Mouse (Mus musculus) spleen, adult 18-20 months (tissue): ENCODE measurements around the gene Dab2ip.

Experiments used
- DNase-seq, 2 experiments: peaks; one replicate each; pipeline ENCODE4 v3.0.0; 2022; ENCODE audit warnings: mixed read lengths in 2 of 2

The Dab2ip gene

DNA sequence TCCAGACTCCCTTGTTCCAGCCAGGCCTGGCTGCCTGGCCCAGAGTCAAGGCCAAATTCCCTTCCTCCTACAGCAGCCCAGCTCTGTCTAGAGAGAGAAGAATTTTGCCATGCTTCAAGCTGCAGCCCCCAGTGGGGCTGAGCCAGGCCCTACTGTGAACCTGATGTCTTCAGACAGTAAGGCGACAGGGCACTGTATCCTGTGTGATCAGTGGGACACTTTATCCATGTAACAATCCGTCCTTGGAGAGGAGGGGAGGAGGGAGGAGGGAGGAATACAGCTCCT is 1.4 kb downstream of the Dab2ip start:
- DNase-seq: no peak

DNA sequence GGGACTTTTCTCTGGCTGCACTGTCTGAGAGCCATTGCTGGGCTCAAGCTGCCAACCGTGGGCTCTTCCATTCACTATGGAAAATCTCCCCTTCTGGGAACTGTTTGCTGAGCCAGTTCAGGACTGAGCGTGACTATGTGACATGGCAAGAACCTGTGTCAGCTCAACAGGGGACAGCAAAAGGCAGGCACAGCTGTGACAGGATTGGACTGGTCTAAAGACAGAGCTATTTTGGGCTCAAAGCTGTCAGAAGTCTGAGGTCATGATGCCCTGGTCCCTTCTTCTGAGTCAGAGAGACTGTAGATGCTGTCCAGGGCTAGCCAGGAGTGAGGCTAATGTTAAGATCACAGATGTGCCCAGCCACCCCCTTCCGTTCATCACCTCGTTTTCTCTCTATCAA is 5.7 kb downstream of the Dab2ip start:
- no peak for DNase-seq

DNA sequence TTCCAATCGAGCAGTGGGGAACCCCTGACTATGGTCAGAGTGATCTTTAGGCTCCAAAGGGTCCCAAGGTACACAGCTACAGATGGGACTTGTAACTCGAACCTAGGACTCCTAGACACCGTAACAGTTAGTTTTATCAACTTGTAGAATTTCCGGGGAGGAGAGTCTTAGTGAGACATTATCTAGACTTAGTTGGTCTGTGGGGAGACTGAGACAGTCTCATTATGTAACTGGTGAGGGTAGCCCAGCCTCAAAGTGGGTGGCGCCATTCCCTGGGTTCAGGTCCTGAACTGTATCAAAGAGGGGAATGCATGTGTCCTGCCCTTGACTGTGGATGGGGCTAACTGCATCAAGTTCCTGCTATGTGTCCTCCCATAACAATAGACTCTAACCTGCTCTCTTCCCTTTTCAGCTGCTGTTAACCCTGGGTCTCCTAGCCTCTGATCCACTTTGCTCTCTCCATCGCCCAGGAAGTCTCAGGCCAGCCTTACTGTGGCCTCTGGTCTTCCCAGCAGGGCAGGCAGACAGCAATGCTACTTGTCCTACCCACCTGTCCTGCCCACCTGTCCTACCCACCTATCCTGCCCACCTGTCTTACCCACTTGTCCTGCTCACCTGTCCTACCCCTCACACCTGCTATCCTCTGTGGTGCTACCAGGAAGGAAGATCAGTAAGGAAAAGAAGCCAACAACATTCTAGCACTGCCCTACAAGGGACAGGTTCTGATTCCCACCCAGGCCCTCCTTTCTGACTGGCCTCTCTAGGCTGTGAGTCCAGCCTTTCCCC is 7.2 kb downstream of the Dab2ip start:
- no peak for DNase-seq

DNA sequence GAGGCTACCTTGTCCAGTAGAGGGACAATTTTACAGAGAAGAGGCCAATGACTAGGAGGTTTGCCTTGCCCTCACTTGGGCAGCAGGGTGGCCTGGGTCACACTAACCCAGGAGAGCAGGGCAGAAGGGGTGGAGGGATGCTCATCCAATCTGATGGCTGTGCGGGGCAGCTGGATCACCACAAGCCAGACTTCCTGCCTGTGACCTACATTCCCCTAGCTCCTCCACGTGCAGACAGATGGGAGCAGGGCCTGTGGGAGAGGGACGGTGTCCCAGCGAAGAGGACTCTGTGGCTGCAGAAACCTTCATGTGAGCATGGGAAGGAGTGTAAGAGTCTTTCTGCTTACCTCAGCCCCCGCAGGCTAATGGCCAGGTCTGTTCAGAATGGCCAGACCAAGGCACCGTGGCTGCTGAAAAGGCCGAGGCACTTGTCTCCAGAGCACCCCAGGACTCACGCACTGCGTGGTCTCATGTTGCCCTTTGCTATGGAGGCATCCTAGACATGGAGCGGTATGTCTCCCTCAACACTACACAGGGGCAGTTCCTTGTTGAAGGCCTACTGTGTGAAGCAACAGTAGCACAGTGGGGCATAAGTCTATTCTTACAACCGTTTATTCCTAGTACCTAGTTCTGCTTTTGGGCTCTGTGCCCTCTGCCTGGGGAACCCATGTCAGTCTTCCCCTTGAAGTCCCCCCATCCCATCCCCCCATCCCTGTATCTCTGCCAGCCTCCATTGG is 9.1 kb downstream of the Dab2ip start:
- DNase-seq: no peak

DNA sequence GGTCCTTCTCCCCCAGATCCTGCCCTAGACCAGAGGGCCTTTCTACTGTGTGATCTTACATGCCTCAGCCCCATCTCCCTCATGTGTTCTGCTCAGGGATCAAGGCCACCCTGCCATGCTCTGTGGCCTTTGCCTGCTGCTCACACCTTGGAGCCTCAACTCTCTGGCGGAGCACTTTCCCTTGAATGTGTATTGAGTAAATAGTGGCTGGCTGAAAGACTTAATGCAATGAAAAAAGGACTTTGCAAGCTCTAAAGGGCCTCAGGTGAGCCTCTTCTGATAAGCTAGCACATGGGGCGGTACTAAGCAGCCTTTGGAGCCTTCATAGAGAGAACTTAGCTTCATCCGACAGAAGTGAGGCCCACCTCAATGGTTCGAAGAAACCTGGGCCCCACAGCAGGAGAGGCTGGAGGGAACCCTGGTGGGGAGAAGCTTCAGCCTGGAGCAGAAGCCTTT is 9.7 kb downstream of the Dab2ip start:
- no peak for DNase-seq

DNA sequence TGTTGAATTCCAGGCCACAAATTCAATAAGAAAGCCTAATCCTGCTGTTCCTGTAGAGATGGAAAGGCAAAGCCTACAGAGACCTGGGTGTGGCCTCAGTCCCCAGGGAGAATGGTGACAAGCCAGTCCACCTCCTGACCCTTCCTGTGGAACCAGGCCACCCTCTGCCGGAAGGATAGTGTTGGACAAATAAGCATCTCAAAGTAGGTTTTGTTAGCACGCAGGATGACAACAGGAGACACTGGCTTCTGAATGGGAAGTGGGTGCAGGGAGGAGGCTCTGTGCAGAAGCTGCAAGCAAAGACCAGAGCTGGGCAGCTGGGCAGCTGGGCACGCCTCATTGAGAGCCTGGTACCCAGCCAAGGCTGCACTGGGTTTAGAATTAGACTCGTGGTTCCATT is 12.7 kb downstream of the Dab2ip start:
- DNase-seq: no peak

DNA sequence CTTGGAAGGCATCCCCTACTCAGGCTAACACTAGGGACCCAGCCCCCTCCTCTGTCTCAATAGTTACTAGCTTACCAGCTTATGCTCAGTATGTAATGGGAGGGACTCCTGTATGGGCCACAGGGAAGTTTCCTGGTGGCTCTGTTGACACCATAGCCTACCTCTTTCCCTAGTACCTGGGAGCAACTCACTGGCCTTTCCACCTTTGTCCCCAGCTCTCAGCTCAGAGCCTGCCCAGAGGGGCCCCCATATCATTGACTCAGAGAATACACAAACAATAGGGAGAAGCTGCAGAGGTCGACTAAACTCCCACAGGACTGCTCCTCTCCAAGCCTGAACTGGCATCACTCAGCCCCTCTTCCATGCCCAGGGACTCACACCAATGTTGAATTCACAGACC is 16.6 kb downstream of the Dab2ip start:
- no peak for DNase-seq

DNA sequence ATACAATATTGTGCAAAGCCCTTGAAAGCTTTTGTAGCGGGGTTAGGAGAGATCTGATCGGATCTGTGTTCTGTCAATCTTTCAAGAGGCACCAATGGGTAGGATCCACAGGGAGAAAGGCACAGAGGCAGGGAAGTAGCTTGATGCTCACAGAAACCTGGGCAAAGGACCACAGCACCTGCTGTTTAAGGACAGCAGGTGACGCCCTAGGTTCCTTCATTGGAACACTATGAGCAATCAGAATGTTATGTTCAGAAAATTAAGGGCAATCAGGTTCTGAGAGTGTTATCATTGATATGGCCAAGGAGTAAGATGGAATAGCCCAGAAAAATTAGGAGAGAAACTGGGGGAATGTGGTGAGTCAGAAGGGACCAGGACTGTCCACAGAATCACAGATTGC is 18.6 kb downstream of the Dab2ip start:
- no peak for DNase-seq

DNA sequence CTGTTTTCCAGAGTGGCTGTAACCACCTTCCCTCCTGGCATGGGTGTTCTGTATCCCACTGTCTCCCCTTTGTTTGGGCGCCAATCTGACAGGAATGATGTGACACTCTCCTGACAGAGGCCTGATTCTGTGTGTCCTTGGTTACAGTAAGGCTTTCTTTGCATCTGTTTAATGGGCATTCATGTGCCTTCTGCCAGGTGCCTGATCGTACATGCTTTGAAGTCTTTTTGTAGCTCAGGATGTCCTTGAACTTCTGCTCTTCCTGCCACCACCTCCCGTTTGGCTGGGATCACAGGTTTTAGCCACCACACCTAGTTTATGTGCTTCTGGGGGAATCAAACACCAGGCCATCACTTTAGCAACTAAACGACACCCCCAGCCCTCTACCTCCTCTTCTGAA is 22.0 kb downstream of the Dab2ip start:
- no peak for DNase-seq

DNA sequence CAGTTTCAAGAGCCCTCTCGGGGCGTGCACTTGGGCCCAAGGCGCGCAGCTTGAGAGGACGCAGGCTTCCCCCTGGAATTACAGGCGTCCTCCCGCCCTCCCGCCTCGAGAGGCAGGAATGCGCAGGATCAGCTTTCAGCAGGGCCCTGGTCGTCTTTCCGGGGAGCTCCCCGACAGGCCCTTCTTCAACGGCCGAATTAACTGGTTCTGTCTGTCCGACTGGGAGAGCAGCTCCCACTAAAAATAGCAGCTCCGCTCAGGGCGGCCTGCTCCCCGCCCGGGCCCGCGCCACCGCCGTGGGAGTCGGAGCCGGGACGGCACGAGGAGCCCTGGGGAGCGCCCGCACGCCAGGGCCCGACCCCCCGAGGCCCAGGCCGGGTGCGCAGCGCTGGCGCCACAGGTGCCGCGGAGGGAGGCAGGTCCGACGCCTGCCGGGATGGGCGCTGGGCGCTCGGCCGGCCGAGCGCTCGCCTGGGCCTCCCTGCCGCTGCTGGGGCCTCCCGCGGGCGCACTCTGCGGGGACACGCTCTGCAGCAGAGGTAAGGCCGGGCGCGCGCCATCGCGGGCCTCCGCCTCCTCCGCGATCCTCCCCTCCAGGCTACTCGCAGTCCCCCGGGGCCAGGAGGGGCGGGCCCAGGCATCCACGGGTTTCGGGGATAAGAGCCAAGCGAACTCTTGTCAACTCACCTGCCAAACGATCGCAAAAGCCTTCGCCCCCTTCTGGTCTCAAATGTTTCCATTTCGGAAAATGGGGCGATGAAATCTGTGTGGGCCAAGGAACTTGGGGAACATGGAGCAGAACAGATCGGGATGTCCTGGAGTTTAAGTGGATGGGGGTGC is 23.7 kb downstream of the Dab2ip start:
- peak in 1 of 2 experiments; percentile 14 for DNase-seq

DNA sequence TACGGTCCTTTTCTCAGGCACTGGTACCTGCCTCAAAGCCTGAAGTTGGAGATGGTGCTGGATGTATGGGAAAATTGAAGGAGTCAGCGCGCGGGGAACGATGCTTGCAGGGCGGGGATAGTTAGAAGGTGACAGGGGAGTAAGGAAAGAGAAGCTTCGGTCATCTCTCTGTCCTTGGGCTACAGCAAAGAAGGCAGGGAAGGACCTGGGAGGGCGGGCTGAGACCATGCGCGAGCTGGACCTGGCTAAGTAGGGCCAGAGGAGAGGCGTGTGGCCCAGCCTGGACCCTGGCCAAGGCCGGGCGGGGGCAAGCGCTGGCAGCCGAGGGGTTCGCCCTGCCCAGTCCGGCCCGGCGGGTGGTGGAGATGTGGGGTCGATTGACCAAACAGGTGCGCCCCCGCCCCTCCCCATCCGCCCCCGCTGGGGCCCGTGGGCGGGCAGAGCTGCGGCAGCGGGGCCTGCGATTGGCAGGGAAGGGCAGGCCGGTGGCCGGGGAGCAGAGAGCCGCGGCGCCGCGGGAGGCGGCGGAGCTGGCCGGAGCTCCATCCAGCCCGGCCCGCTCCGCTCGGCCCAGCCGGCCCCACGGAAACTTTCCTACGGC is 24.4 kb downstream of the Dab2ip start:
- DNase-seq: peak in 1 of 2 experiments; percentile 22

DNA sequence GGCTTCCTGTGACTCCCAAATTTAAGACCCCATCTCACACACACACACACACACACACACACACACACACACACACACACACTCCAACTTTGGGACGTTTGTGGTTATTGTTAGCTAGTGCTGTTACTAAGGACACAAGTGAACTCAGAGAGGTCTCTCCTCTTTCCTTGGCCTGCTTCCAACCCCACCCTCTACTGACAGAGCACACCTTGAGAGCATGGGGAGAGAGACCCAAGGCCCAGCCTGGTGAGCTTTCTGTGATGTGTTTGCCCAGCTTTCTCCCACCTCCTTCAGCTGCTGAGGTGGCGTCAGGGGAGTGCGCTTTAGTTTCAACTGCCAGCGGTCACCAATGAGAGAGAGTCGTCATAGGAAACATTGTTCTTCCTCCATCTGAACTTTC is 25.3 kb downstream of the Dab2ip start:
- DNase-seq: no peak

DNA sequence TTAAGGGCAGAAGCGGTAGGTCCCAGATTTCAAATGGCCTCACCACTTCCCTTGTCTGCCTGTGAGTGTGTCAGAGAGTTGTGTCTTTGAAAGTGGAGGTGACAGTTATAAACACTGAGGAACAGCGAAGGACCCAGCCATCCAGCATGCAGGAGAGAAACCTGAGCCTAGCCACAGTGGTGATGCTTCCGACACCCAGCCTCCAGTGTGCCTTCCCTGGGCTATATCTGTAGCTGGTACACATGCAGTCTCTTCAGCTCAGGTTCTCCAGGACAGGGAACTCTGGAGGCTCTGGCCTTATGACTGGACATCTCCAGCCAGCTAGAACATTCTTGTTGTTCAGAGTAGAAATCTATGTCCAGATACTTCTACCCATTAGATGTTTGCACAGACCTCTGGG is 25.9 kb downstream of the Dab2ip start:
- no peak for DNase-seq

DNA sequence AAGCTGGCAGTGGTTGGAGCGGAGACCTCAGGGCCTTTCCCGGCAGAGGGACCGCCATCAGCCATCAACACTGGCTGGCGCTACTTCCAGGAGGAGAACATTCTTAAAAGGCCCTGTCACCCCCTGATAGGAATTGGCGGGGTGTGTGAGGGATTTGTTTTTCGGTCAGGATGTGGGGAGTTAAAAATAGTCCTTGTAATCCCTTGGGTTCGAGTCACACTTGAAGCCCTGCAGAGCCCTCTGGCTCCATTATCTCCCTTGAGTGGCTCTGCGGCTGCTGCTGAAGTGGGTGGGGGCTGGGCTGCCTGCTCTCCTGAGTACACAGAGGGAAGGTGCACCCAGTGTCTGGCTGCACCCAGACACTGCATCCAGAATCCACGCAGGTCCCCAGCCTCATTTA is 30.3 kb downstream of the Dab2ip start:
- DNase-seq: no peak

DNA sequence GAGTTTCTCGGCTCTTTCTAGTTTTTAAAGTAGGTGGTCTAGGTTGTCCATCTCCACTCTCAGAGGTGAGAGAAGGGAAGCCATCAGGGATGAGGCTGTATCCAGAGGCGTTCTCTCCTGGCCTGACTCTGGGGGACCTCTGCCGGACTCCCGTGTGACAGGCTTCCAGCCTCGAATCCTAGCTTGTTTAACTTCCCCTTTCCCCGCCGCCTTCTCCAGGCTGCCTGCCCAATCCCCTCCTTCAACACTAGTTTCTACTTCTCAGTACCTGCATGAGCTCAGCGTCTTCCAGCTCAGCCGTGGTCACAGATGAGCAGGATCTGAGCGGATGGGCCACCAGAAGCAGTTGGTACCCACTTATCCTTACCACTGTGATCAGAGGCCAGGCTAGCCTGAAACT is 31.3 kb downstream of the Dab2ip start:
- no peak for DNase-seq

DNA sequence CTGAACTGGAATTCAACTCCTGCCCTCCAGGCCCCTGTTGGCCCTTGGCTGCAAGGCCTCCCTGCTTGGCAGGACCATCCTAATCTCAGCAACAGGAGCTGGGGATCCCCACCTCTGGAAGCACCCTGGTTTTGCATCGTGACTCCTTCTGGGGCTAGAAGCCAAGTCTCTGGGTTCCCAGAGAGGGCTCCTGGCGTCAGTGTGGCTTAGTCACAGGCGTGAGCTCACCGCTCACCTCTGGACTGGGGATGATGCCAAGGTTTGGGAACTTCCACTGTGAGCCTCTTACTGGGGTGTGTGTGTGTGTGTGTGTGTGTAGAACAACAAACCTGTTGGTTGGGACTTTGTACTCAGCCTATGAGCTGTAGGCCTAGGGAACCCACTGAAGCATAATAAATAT is 31.7 kb downstream of the Dab2ip start:
- DNase-seq: no peak

DNA sequence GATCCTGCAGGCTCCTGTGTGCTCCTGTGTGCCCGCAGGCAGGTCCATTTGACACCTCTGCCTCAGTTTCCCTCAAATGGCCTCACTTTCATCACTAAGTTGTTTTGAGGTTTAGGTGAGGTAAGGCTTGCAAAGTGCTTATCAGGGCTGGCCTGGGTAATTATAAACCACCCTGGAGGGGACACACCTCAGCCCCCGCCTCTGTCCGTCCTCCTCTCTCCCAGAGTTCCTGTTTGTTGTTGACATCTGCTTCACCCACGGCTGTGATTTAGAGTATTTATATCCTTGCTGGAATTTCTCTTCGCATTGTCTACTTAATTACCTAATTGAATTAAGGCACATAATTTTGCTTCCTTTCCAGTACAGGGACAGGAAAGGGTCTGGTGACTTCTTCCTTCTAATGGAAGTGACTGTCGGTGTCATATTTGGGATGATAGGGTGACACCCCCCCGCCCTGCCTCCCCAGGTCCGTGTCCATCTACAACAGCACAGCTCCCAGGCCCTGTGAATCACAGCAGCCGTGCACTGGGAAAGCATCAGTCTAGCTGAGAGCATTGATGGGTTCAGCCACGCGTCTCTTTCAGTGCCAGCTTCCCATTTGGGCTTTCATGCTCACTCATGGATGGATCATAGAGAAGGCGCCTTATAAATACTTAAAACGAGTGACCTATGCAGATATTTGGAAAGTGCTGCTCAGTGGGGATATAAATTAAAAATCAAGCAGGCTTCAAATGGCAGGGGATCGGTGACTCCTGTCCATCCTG is 34.1 kb downstream of the Dab2ip start:
- DNase-seq: no peak

DNA sequence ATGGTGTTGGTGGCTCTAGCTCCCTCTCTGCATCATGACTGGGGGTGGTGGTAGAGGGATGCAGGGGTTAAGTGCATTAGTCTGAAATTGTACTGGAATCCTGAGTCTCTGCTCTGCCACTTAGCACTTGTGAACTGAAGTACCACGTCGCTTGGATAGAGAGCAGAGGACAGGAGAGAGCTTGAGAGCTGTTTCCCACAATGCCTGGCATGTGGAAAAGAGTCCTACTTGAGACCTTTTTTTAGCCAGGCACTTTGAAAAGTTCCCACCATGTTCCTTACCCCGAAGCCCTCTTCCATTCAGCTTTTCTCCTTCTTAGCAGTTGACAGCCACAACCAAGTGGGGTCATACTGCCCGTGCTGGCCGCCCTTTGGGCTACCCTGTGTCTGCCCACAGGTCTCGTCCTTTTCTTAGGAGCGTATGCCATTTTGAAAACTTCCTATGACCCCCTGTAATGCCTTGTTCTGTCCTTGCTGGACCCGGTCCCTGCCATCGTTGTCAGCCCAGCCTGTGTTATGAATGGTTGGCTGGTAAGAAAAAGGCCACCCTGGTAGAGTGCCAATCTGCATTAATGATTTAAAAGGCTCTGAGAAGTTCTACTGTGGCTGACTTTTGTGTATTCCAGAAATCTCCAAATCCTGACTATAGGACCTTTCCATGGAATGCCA is 34.8 kb downstream of the Dab2ip start:
- no peak for DNase-seq

DNA sequence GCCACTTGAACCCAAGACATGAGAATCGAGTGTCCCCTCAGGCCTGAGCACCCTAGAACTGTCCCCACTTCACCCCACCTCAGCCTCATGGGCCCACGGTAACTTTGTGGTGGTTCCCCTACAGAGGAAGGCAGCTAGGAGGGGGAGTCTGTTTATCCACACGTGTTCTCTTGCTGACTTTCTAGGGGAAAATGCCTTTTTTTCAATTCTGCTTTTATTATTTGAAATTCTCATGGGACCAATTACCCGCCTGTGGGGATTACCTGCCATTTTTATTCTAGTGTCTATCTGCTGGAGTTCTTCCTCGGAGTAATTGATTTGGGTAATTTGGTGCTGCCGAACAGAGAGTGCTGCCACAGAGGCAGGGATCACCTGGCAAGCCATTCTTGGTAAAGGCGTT is 35.8 kb downstream of the Dab2ip start:
- DNase-seq: no peak

DNA sequence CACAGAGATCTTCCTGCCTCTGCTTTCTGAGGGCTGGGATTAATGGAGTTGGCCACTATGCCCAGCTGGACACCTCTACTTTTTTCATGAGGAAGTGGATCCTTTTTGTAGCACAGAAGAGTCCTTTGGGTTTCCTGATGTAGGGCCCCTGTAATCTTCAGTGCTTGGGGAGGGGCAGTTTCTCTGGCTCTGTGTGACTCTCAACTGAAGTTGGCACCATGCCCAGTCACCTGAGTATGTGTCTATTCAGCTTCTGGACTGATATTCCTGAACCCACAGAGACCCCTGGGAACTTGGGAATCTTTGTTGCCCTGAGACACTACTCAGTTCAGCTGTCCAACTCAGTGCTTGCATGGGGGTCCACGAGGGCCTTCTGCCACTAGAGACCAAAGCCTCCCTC is 37.0 kb downstream of the Dab2ip start:
- DNase-seq: no peak

DNA sequence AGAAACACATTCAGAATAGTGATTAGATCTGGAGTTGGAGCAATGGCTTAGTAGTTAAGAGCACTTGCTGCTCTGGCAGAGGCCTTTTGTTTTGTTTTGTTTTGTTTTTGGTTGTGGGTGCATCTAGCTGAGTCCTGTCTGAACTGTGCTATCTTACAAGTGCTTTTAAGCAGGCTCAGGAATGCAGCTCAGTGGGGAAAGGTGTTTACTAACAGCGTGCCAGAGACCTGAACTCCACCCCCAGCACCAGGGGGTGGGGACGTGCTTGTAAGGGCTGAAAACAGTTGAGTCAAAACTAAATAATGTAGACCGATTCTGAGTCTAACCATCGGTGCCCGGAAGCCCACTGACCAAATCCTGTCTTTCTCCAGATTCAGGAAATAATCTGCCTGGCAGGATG is 37.7 kb downstream of the Dab2ip start:
- DNase-seq: no peak

DNA sequence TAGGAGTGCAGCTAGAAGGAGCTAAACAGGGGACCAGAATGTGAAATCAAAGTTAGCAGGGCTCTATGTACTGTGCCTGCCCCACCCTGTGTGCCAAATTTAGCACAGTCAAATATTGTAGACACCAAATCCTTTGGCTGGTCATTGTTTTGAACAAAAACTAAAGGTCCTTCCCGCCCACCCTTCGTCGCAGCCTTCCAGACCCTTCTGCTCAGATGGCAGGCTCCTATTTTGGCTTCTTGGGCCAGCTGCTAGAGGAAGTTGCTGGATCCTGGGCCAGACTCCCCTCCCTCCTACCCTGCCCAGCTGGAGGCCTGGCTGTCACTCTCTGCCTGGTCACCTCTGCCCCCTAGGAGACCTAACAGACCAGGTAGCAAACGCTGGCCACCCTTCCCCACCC is 38.7 kb downstream of the Dab2ip start:
- no peak for DNase-seq
